Mouse (Mus musculus): Measurements from ENCODE around the gene Ptgr1.

Gene Ptgr1

GRCm38 (mm10) chr4:58927661-58928060, 59.3 kb downstream of the Ptgr1 start:
- in situ Hi-C loops (cut with MboI, MseI) = no loop called here

DNA sequence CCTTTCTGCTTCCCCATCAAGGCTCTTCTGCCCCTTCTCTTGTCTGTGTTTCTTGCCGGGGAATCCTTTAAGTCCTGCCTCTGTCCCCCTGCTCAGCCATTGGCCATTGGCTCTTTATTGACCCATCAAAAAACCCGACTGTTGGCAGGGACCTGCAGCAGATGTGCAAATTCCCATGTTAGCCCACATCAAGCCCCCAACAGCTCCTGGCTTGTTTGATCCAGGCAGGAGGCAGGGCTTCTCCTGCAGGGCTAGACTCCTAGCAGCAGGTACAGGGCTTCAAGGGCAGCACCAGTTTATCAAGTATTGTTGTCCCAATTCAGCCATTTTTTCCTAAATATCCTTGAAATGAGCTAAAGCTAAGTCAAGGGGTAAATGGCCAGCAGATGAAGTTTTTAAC, 60.8 kb downstream of the Ptgr1 start:
- in situ Hi-C loops (cut with MboI, MseI) = no loop called here

- in situ Hi-C loops (cut with MboI, MseI) = no loop called here
These were observed 61.3 kb downstream of the Ptgr1 start for GRCm38 (mm10) chr4:58925664-58926063.

DNA sequence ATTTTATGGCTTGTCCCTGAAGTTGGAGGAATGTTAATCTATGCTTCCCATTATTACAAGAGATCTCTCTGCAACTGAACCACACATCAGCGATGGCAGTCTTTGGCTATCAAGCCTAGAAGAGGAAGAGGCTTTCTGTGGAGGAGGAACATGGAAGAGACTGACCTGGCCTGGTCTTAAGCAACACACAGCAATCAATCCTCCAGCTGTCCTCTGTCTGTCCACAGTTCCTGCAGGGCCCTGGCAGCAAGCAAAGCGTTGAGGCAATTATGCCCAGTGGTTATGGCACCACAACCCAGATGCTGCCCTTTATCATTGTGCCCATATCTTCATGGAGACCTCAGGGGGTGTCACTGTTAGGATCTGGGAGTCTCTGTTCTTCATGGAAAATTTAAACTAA, 63.0 kb downstream of the Ptgr1 start:
- in situ Hi-C loops (cut with MboI, MseI) = no loop called here

All from T-helper 2 cell (primary cell).